Mouse (Mus musculus) ES-Bruce4 (cell line): ENCODE results near the gene Clcn6.

Experiments used
- EP300 ChIP-seq: IDR thresholded peaks from 2 replicates; pipeline ENCODE4 v1.6.1; 2011; ENCODE audit warnings: low read depth, low read length; ENCODE audit not compliant: insufficient read depth
- POLR2A ChIP-seq: IDR thresholded peaks from one replicate; pipeline ENCODE4 v1.8.1; 2011; ENCODE audit warnings: low read length; ENCODE audit not compliant: insufficient read depth

DNA sequence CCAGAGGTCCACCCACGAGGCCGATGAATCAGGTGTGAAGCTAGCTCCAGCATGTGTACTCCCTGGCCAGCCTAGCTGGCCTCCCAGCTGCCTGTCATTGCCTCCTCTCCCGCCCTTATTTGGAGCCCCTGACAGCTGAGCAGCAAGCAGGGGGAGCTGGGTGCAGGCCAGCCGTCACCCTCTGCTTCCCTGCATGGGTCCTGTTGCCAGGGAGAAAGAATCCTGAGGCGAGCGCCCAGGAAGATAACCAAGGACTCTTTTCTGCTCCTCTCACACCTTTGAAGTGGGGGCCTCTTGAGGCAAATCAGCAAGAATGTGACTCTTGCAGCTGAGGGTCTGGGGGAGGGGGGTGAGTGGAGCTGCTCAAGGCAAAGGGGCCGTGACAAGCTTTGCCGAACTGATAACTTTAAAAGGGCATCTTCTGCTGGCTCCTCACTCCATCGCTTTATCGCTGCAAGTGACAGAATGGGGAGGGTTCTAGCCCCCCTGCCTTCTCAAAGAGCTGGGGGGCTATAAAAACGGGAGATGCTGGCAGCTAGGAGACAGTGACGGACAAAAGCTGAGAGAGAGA is 38.3 kb downstream of the Clcn6 start, which contains the start of gene Nppa:
- TF ChIP-seq POLR2A (no peak), EP300 (no peak)
